Mouse (Mus musculus): ENCODE measurements at regions not wholly inside any gene's neighbourhood (a gene's known extent, or its start where the extent isn't known, plus 50 kb on each side); places are given as distances from the start of the nearest gene placed in this dataset.

- no peak for DNase-seq
These were observed 94.7 kb upstream of the Mapk10 start for GRCm38 (mm10) chr5:103305716-103306447.

GRCm38 (mm10) chr5:103304975-103305374 lies 93.8 kb upstream of the Mapk10 start:
- no peak for DNase-seq

- DNase-seq: no peak
These were observed 91.6 kb upstream of the Mapk10 start for GRCm38 (mm10) chr5:103302744-103303143.

GRCm38 (mm10) chr5:103301303-103301702 lies 90.2 kb upstream of the Mapk10 start:
- DNase-seq: no peak

GRCm38 (mm10) chr5:103293953-103294352 lies 82.8 kb upstream of the Mapk10 start:
- no peak for DNase-seq

GRCm38 (mm10) chr5:103291691-103292090 lies 80.6 kb upstream of the Mapk10 start:
- DNase-seq: no peak

- DNase-seq: no peak
These were observed 80.1 kb upstream of the Mapk10 start for GRCm38 (mm10) chr5:103291219-103291618.

GRCm38 (mm10) chr5:103269206-103269605 lies 58.1 kb upstream of the Mapk10 start:
- no peak for DNase-seq

GRCm38 (mm10) chr5:103264903-103265302 lies 53.8 kb upstream of the Mapk10 start:
- no peak for DNase-seq

GRCm38 (mm10) chr5:103261406-103261805 lies 50.3 kb upstream of the Mapk10 start:
- no peak for DNase-seq
